Mouse (Mus musculus) CH12.LX (cell line): ENCODE data around the gene Olfr223. TPM values are rescaled to one million over a fixed set of nuclear protein-coding genes. Genes with fewer than 3 reads are reported as not detected.
"Not testable (repeated sequence)": the region's sequence is repeated elsewhere in the genome, so short reads cannot be mapped to it uniquely, and the experiment has no call there.

Experiments
- DNase-seq: peaks from one replicate; pipeline ENCODE4 v3.0.0-alpha.2; 2013; ENCODE audit errors: extremely low read depth
- H3K27ac ChIP-seq: 2 replicates; pipeline ENCODE4 v1.5.1; 2012; ENCODE audit warnings: low read depth, mild to moderate bottlenecking, control low read depth, moderate library complexity; ENCODE audit not compliant: insufficient read depth
- H3K27me3 ChIP-seq: replicated peaks from 2 replicates; pipeline ENCODE3; 2012; ENCODE audit warnings: inconsistent platforms
- H3K36me3 ChIP-seq, 2 experiments: replicated peaks in 1 of 2; 2 replicates each; pipeline versions ENCODE3 to v1.6.1; 2012; ENCODE audit warnings: inconsistent platforms in 1 of 2, low read length in 1 of 2, mild to moderate bottlenecking in 1 of 2, mixed read lengths in 1 of 2, moderate library complexity in 1 of 2; ENCODE audit not compliant: control insufficient read depth in 1 of 2, insufficient read depth in 1 of 2
- H3K4me1 ChIP-seq, 2 experiments: 2 replicates each; pipeline ENCODE4 v1.6.1; 2012; ENCODE audit warnings: inconsistent platforms in 1 of 2, moderate library complexity in 1 of 2; ENCODE audit not compliant: insufficient read depth in 2 of 2, control insufficient read depth in 1 of 2
- H3K4me2 ChIP-seq: 2 replicates; pipeline ENCODE4 v1.6.1; 2012; ENCODE audit warnings: low read depth, mild to moderate bottlenecking, control low read depth; ENCODE audit not compliant: poor library complexity, insufficient read depth, severe bottlenecking
- H3K4me3 ChIP-seq, 3 experiments: fragments of 150-350 bp in 1 of 3; sonication (generic) in 1 of 3; replicated peaks in 1 of 3; 2 replicates each; pipeline versions ENCODE3 to v1.5.1; 2011 to 2012; ENCODE audit warnings: low read depth in 2 of 3, low read length in 2 of 3, mild to moderate bottlenecking in 2 of 3, moderate library complexity in 2 of 3, control low read depth in 1 of 3, improper control_type of control experiment in 1 of 3, inconsistent platforms in 1 of 3, mixed read lengths in 1 of 3; ENCODE audit not compliant: poor library complexity in 1 of 3
- H3K79me2 ChIP-seq: replicated peaks from 2 replicates; pipeline ENCODE4 v1.6.1; 2012; ENCODE audit warnings: mild to moderate bottlenecking, moderate library complexity; ENCODE audit not compliant: control insufficient read depth, poor library complexity, insufficient read depth, severe bottlenecking; ENCODE audit errors: extremely low read depth
- H3K9ac ChIP-seq: 2 replicates; pipeline ENCODE4 v1.6.1; 2012; ENCODE audit warnings: low read depth, mild to moderate bottlenecking, control low read depth, moderate library complexity; ENCODE audit not compliant: insufficient read depth
- H3K9me3 ChIP-seq: replicated peaks from 2 replicates; pipeline ENCODE3; 2012; ENCODE audit warnings: low read length, inconsistent platforms, mixed read lengths
- BHLHE40 ChIP-seq: IDR thresholded peaks from 2 replicates; pipeline ENCODE4 v1.6.1; 2011; ENCODE audit warnings: mild to moderate bottlenecking, low read depth, low read length, improper control_type of control experiment
- CHD1 ChIP-seq: IDR thresholded peaks from 2 replicates; pipeline ENCODE4 v1.6.1; 2012; ENCODE audit warnings: low read depth, low read length, improper control_type of control experiment, inconsistent platforms
- CTCF ChIP-seq, 2 experiments: IDR thresholded peaks in 1 of 2; conservative IDR thresholded peaks in 1 of 2; 2 replicates each; pipeline ENCODE4 v1.5.1; 2011 to 2012; ENCODE audit warnings: low read depth in 2 of 2, low read length in 2 of 2, improper control_type of control experiment in 1 of 2, inconsistent platforms in 1 of 2, mild to moderate bottlenecking in 1 of 2, moderate library complexity in 1 of 2
- ELF1 ChIP-seq: IDR thresholded peaks from 2 replicates; pipeline ENCODE4 v1.6.1; 2014; ENCODE audit warnings: low read depth, mild to moderate bottlenecking, inconsistent platforms, low read length, improper control_type of control experiment
- EP300 ChIP-seq: IDR thresholded peaks from 2 replicates; pipeline ENCODE4 v1.6.1; 2011; ENCODE audit warnings: low read length, improper control_type of control experiment
- JUND ChIP-seq: conservative IDR thresholded peaks from 2 replicates; pipeline ENCODE4 v1.6.1; 2011; ENCODE audit warnings: low read depth, low read length, improper control_type of control experiment
- KAT2A ChIP-seq: IDR thresholded peaks from 2 replicates; pipeline ENCODE4 v1.6.1; 2012; ENCODE audit warnings: low read length, improper control_type of control experiment, inconsistent platforms; ENCODE audit not compliant: insufficient replicate concordance
- MEF2A ChIP-seq: IDR thresholded peaks from 2 replicates; pipeline ENCODE4 v1.6.1; 2014; ENCODE audit warnings: low read depth, mild to moderate bottlenecking, inconsistent platforms, low read length, improper control_type of control experiment, borderline replicate concordance
- MXI1 ChIP-seq: IDR thresholded peaks from 2 replicates; pipeline ENCODE4 v1.6.1; 2011; ENCODE audit warnings: mild to moderate bottlenecking, low read depth, low read length, improper control_type of control experiment
- MYC ChIP-seq: IDR thresholded peaks from 2 replicates; pipeline ENCODE4 v1.6.1; 2011; ENCODE audit warnings: low read depth, mild to moderate bottlenecking, improper control_type of control experiment, low read length
- NRF1 ChIP-seq: IDR thresholded peaks from 2 replicates; pipeline ENCODE4 v1.6.1; 2014; ENCODE audit warnings: low read depth, mild to moderate bottlenecking, inconsistent platforms, low read length, improper control_type of control experiment, moderate library complexity
- PAX5 ChIP-seq: IDR thresholded peaks from 2 replicates; pipeline ENCODE4 v1.6.1; 2012; ENCODE audit warnings: low read length, inconsistent platforms, mixed read lengths
- POLR2AphosphoS2 ChIP-seq: IDR thresholded peaks from 2 replicates; pipeline ENCODE4 v1.6.1; 2011; ENCODE audit warnings: low read depth, low read length, improper control_type of control experiment
- SIN3A ChIP-seq: IDR thresholded peaks from 2 replicates; pipeline ENCODE4 v1.6.1; 2012; ENCODE audit warnings: low read length, improper control_type of control experiment, inconsistent platforms
- TCF12 ChIP-seq: IDR thresholded peaks from 2 replicates; pipeline ENCODE4 v1.6.1; 2014; ENCODE audit warnings: low read depth, mild to moderate bottlenecking, inconsistent platforms, low read length, improper control_type of control experiment
- UBTF ChIP-seq: IDR thresholded peaks from 2 replicates; pipeline ENCODE4 v1.6.1; 2012; ENCODE audit warnings: low read depth, mild to moderate bottlenecking, inconsistent platforms, low read length, improper control_type of control experiment, moderate library complexity
- USF1 ChIP-seq: IDR thresholded peaks from 2 replicates; pipeline ENCODE4 v1.6.1; 2014; ENCODE audit warnings: low read depth, mild to moderate bottlenecking, inconsistent platforms, low read length, improper control_type of control experiment
- ZMIZ1 ChIP-seq: IDR thresholded peaks from 2 replicates; pipeline ENCODE4 v1.6.1; 2012; ENCODE audit warnings: low read depth, mild to moderate bottlenecking, inconsistent platforms, low read length, improper control_type of control experiment
- dilution Hi-C: fragments of 300-500 bp; cut with MboI; formaldehyde crosslinking; loops from 2 replicates; pipeline ENCODE4 v1.14.3; 2020; ENCODE audit warnings: low sequenced_read_pairs; ENCODE audit not compliant: extremely low pct_unique_long_range_greater_than_20kb, extremely low pct_ligation_motif_present
- in situ Hi-C: fragments of 300-500 bp; cut with MboI; formaldehyde crosslinking; loops from 3 replicates; pipeline ENCODE4 v1.14.3; 2019; ENCODE audit warnings: low sequenced_read_pairs, low pct_ligation_motif_present, low pct_unique_long_range_greater_than_20kb, mixed read lengths
- polyA plus RNA-seq: library from polyadenylated mRNA; unstranded; fragments of >175 nt; gene quantifications from 2 replicates; pipeline ENCODE4 v1.2.1, GENCODE M21; 2012; ENCODE audit warnings: low read depth; ENCODE audit not compliant: insufficient read length
- total RNA-seq, 2 experiments: library from RNA; depleted of rRNA; stranded (reverse); fragments of 300-350 nt in 1 of 2; fragments of >200 nt in 1 of 2; gene quantifications; 2 replicates each; pipeline ENCODE4 v1.2.3; 2012 to 2014

Olfr223 gene
- total and polyA plus RNA-seq, 3 experiments = not detected

GRCm38 (mm10) chr11:59622214-59622613 lies 29.1 kb upstream of the Olfr223 start:
- H3K9me3 ChIP-seq = no peaks in the 10 kb centered on the region
- H3K4me3 ChIP-seq = no peak overlapping the region
- H3K27ac ChIP-seq = no peak overlapping the region
- dilution Hi-C loops = loop anchor here (25.0 kb wide), 1 partner anchor 165 kb away; the partner anchor contains the start of gene Pld6
- no peaks in the 10 kb centered on the region for H3K36me3 ChIP-seq
- H3K4me1 ChIP-seq = no peaks in the 10 kb centered on the region
- H3K9ac ChIP-seq = no peak overlapping the region
- no peak overlapping the region for H3K4me2 ChIP-seq
- in situ Hi-C loops = no loop called here
- H3K27me3 ChIP-seq = peaks cover 20% of the 10 kb centered on the region
- DNase-seq = no peak
- TF ChIP-seq EP300 (no peak), POLR2AphosphoS2 (no peak), CHD1 (no peak), USF1 (no peak), JUND (no peak), KAT2A (no peak), ELF1 (no peak), UBTF (no peak), ZMIZ1 (no peak), CTCF (conservative IDR thresholded peaks at IDR 0.05 in 1 of 2, IDR thresholded peaks at IDR 0.05 in 1 of 2; ENCODE audit: low read depth in 2 of 2, low read length in 2 of 2) (no peak), NRF1 (no peak), PAX5 (no peak), TCF12 (no peak), BHLHE40 (no peak), SIN3A (no peak), MYC (no peak), MEF2A (no peak), MXI1 (no peak)
- TF ChIP-seq, all 38 proteins: peak for 0
- H3K79me2 ChIP-seq = no peaks in the 10 kb centered on the region

GRCm38 (mm10) chr11:59616986-59617385 lies 23.9 kb upstream of the Olfr223 start:
- H3K36me3 ChIP-seq, DNase-seq, H3K9ac ChIP-seq, H3K79me2 ChIP-seq, H3K4me1 ChIP-seq, H3K9me3 ChIP-seq, H3K4me3 ChIP-seq, in situ Hi-C loops, H3K27ac ChIP-seq, H3K4me2 ChIP-seq: not testable (repeated sequence)
- dilution Hi-C loops = loop anchor here (25.0 kb wide), 1 partner anchor 170 kb away; the partner anchor contains the start of gene Pld6
- peaks cover 47% of the 10 kb centered on the region for H3K27me3 ChIP-seq
